Mouse (Mus musculus): ENCODE measurements around the gene Palm2. TPM values are rescaled to one million over a fixed set of nuclear protein-coding genes. Genes with fewer than 3 reads are reported as not detected.
A peak's percentile ranks its signal among the peaks of the same experiment; 100 is the strongest.

The Palm2 gene
- total RNA-seq, 2 experiments from 2014 or later: 47.2 to 55.0 TPM

DNA sequence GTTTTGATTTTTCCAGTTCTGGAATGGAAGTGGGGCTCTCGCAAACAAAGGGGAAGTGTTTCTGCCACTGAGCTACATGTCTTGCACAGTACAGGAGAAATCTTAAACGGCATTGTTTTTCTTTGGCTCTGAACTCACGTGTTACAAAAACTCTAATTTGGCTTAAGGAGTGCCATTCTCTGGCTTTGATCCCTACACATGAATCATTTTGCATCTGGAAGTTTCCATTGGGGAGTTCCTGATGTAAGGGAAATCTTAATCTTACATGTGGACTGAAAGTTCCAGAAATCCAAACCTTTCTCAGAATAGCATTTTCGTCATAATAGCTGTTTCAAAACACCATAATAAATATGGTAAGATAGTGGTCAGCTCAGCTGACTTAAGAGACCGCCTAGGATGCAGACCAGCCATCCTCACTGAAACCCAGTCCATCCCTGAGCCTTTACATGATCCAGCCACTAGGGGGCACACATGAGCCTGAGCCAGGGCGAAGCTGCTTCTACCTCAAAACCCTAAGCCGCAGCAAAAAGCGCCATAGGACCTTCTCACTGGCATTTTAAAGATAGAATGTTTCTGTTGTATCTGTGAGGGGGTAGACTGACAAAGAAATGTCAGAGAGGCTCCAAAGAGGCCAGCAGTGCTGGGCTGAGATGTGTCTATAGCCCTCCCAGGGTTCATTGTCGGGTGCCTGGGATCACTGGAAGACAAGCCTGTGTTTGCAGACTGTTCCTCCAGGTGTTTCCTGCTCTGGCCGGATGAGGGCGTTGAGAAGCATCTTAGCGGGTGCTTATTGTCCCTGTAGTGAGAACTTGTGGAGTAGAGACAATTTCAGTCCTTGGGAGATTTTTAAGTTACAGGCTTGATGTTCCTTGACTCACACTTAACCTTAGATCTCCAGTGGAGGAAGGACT, 239.2 kb downstream of the Palm2 start:
- DNase-seq: peak; percentile 83 to 86

DNA sequence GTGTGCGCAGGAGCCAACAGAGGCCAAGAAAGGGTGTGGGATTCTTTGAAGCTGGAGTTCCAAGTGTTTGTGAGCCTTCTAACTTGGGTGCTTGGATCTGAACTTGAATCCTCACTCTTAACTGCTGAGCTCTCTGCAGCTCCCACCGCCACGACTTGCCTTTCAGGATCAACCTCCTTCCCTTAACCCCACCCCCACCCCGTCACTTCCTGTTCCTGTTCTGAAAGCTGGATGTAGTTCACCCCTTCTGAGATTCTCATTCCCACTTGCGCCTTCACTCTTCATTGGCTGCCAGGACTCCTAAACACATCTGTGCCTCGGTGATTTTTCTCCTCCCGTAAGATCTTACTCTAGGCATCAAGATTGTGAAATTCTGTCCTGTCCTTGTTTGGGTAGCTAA, 240.3 kb downstream of the Palm2 start:
- DNase-seq: no peak

DNA sequence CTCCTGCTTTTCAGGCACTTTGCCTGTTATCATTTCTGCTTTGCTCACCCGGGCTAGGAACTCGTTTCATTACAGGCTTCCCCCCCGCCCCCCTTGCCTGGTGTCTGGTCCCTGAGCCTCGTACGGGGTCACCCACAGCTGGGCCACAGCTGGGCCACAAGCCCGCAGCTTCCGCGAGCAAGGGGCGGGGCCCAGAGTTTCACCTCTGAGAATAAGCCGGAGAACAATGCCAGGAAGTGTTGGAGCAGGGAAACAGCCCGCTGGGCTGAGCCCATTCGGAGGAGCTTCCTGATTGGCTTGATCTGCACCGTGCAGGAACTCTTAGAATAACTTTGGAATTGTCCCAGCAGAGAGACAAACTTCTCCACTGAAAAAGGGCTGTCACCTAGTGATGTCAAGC, 241.3 kb downstream of the Palm2 start:
- no peak for DNase-seq

DNA sequence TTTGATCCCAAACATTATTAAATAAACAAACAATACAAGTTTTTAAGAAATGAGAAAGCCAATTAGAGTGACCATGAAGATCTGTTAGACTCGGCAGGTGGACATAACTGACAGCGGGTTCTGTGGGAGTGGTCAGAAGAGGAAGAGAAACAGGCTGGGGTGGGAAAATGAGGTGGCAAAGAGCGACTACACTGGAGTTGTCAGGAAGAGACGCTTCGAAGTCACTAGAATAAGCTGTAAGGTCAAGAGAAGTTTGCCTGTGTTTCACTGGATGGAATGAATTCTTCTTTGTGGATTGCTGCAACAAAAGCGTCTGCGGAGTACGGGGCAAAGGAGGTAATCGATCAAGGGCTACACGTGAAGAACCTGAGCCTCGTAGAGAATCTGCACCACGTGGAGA, 243.9 kb downstream of the Palm2 start:
- DNase-seq: no peak

DNA sequence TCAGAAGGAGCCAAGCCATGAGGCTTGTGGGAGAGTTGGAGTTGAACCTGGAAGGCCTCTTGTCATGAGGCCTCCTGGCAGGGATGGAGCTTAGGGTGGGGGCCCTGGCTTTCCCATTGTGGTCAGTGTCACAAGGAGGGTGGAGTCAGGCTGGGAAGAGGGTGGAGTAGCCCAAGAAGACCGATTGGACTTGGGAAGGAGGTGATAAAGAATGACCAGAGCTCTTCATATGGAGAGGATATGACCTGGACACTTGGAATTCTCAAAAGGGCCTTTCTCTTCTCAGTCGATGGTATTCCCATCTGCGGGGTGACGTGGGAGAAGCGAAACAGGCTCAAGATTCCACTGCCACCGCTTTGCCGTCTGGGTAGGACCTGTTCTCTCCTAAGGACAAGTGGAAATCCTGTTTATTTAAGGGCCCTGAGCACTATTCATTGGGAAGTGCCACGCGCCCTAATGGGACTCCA, 245.0 kb downstream of the Palm2 start:
- no peak for DNase-seq

DNA sequence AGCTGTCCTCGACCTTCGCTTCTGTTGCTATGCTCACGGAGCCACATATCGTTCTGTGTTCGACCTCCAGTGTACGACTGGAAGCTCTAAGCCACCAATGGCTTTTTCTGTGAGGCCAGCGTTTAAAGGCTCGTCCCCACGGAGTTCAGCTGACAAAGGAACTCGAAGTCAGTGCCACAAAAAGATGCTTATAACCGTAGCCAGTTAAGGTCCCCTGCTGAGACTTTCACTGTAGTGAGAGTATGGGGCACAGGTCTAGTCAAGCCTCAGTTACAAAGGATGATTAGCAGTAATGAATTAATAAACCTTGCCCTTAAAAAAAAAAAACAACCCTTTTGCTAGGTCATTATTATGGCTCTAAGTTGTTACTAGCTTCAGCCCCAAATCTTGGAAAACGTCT, 246.1 kb downstream of the Palm2 start:
- no peak for DNase-seq

DNA sequence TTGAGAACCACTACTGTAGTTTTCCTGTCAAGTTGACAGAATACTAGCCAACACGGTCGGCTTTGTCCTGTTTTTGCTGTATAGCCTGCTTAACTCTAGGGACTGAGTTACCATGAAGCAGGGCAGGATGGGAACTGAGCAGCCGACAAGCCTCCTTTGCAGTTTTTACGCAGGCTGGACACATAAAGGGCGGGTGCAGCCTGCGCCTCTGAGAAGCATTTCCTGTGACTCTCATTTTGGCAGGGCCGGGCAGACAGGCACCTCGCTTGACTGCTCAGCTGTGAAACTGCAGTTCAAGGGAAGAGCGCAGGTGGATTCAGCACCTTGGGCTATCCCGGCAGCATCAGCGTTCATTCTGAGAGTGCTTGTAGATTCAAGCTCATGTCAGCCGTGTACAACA, 247.5 kb downstream of the Palm2 start:
- no peak for DNase-seq

DNA sequence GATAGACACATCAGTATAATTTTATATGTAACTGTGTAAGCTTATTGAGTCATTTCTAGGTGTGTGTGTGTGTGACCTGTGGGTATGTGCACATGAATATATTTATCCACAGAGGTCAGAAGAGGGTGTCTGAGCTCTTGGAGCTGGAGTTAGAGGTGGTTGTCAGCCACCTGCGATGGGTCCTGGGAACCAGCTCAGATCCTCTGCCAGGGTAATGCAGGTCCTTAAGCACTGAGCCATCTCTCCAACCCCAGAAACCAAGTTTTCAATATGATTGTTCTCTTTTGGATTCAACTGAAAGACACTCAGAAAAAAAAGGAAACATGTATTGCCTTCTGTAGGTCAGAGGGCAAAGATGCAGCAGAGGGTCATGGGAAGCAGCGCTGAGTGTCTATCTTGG, 248.3 kb downstream of the Palm2 start:
- DNase-seq: no peak

DNA sequence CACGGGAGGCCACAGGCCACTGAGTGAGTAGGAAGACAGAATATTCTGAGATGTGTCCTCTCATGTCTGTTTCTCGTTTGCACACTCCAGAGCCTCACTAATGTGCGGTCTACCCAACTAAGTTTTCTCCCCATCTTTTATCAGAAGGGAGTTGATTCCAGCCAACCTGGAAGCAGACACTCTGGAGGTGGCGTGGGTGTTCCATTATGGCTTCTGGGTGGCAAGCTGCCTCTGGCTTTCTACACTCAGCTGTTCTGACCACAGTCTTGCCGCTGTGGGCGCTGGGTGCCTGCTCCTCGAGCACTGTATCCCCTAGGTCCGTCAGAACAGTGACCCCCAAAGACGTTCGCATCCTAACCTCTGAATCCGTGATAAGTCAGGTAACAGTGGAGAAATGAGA, 248.9 kb downstream of the Palm2 start:
- no peak for DNase-seq

DNA sequence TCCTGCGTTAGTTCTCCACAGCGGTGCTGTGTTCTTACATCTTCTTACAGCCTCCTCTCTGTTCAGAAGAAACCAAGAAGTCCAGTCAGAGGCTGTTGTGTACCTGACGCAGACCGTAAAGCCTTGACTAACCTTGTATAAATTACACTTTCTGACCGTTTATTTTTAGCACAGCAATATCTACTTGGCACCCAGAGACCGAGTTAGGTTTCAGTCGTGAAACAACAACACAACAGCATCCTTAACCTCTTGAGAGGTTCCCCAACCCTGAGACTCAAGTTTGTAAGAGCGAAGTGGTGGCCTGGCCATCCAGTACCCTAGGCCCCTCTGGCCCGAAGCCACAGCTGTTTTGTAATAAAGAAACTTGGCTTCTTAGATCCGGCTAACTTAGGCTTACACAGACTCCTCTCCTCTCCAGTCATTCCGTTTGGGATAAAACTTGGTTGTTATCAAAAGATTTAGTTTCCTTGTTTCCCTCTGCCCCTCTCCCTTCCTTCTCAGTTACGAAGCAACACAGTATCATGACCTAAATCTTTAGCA, 250.7 kb downstream of the Palm2 start:
- no peak for DNase-seq

DNA sequence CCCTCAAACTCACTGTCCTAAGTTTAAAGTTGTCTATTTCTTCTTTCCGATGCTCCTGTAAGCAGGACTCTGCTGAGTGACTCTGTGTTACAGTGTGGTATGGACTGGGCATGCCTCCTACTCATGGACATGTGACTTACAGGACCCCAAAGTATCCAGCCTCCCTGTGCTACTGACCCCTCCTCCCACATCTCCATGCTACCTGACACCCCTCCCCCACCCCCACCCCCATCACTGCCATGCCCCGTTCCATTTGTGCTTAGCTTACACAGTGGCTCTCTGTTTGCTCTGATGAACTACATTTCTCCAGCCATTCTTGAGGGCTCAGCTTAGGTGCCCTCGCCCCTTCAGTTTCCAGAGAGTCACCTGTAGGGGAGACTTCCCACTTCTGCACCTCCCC, 252.7 kb downstream of the Palm2 start:
- no peak for DNase-seq

DNA sequence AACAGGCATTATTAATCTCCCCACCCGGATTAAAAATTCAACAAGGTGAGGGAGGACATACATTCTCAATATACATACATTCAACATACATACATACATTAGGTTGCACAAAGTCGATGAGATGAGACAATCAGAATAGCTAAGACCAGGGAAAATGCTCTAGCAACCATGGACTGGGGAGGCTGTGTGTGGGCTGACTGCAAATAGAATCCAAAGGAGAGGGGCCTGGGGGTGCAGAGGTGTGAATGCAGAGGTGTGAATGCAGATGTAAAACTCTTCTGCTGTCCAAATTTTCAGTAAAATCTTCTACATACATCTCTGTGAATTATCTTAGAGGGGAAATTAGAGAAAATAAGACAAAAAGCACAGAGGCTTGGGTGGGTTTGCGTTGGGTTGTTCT, 253.5 kb downstream of the Palm2 start:
- no peak for DNase-seq

DNA sequence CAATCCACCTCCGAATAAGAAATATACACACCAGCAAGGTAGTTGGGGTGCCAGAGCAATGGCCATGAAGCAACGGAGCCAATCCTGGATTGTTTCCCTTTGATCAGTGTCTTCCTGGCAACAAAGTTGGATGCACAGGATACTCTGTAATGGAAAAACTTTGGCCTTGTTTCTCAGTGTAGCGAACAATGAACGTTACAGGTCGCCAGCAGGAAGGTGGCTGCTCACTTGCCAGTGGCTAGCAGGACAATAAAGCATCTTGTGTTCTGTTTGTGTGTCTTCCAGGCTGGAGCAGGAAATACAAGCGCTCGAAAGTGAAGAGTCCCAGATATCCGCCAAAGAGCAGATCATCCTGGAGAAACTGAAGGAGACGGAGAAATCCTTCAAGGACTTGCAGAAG, 254.1 kb downstream of the Palm2 start:
- no peak for DNase-seq

DNA sequence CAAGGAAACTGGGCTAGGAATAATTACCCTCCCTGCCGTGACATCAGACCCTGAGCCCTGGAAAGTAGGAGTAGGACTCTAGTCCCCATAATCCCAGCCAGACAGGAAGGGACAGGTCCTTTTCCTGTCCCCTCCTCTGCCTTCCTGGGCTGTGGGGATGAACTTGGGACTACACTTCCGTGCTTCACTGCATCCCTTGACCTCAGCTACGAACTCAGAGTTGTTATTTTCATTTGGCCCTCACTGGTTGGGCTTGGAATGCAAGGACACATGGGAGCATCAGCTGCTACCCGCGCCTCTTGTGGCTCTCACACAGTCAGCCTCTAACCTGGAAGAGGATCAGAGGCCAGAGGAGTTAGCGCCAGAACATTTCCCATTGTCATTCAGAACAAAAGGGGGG, 256.0 kb downstream of the Palm2 start:
- no peak for DNase-seq

DNA sequence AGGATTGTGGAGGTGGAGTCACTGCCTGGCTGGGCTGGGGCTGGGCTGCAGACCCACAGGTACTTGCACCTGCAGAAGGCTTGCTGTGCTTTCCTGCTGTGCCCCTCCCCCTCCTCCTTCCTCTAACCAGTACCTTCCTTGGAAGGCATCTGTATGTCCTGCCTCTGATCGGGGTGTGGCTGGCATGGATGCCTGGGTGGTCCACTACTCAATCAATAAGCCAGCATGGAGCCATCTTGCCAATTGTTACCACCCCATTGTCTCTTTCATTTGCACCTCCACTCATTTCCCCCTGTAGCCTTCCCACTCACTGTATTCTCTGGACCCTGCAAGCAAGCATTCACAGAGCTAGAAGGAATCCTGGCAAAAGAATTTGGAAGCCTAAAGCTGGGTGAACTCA, 256.8 kb downstream of the Palm2 start:
- DNase-seq: no peak

DNA sequence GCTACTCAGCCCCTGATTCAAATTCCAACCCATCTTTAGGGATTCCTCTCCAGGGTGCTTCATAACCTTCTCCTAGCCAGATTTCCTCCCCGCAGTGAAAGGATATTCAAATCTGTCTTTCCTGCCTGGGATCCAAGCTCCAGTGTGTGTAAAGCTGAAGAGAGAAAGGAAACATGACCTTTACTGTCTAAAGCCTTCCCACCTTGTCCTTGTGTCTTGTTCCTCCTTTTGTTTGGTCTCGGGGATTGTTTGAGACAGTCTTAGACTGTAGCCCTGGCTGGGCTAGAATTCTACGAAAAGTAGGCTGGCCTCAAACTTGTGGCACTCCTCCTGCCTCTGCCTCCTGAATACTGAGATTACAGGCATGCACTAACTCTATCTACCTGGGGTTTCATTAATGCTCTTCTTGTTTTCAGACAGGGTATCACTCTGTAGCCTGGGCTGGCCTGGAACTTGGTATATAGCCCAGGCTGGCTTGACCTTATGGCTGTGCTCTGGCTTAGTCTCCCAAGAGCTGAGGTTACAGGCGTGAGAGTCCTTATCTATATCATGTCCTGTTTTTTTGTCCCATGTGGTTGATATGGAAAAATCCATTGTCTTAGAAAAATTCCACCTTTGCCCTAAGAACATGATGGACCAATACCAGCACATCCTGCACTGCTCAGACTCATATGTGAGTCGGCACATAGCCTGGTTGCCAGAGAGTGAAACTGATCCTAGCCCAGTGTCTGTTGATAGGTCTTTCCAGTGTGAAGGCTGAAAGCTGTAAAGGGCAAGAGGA, 260.5 kb downstream of the Palm2 start:
- DNase-seq: no peak

DNA sequence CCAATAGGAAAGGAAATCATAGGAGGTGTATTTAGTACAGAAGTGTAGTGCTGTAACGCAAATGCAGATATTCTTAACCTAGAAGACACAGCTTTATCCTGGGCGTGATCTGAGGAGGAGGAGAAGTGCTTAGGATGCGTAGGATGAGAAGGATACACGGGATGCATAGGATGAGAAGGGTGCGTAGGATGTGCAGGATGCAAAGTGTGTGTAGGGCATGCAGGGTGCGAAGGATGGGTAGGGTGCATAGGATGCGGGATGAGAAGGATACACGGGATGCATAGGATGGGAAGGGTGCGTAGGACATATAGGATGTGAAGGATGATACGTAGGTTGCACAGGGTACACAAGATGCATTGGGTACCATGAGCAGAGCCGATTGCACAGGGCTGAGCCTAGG, 262.9 kb downstream of the Palm2 start:
- no peak for DNase-seq

DNA sequence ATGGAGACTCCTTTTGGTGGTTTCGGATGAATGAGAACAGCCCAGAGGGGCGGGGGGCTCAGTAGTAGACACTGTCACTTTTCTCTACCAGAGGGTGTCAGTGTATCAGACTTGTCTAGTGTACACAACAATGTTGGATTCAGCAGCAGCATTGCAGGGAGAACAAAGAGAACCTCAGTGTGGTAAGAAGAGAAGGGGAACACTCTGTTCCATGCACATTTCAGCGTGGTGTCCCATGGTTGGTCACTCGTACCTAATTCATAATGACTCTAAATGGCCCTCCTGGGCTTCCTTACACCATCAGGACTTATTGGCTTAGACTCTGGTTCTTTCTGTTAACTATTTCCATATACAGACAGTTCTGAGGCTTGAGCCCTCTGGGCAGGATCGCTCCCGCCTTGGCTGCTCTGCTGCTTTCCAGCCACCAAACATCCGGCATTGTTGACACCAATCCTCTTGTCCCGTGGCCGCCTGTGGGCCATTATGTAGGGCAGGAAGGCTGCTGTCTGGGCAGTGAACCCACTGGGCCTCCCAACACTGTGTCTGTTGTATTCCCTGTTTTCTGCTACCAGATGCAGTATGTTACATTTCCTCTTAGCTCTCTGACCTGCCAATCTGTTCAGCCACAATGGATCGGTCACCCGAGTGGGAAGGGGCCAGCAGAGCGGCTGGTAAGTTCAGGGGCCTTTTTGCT, 264.0 kb downstream of the Palm2 start:
- DNase-seq: no peak

DNA sequence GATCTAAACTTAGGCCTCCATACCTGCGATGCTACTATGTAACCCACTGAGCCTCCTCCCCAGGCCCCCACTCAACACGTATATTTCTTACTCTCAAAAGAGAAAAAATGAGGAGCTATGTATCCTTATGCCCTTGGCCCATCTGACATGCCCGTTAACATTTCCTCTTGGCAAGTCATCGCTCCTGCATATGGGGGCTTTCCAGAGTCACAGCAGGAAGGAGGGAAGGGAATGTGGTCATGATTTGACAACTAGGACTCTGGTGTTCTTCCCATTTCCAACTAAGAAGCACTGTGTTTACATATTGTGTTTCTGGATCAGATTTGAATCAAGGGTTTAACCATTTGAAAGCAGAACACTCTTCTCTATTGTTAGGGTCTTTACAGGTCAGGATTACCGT, 267.5 kb downstream of the Palm2 start:
- DNase-seq: no peak

DNA sequence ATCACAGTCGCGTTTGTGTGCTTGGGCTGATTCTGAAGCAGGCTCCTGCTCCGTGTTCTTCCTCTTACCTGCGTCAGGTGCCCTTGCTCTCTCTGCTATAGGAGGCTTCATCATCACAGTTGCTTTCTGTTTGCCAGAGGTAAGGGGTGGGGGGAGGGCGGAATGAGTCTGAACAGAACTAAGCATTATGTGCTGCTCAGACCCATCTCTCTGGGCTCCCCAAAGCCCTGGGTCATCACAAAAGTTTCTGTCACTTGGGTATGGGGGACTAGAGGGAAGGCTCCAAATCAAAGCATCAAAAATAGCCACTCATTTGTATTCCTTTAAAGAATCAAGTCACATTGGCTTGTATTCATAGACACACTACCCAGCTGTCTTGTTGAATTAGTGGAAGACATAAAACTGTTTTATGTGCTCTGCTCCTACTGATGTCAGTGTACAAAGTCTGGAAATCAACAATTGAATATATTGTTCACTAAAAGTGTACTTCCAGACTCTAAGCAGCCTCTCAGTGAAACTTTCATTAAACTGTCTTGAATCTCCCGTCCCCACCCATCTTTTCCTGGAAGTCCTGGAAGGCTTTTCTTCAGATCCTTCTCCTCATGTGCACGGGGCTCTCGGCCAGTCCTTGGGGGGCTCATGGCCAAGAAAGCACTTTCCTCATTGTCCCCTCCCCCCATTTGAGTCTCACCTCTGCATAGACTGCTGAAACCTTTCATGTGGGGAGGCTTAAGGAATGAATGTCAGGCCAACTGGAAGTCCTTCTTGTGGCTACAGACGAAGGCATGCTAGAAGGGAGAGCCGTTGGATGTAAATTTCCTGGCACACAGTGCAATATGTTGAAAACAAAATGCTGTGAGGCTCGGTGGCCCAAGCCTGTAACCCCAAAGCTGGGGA, 269.8 kb downstream of the Palm2 start:
- DNase-seq: no peak

DNA sequence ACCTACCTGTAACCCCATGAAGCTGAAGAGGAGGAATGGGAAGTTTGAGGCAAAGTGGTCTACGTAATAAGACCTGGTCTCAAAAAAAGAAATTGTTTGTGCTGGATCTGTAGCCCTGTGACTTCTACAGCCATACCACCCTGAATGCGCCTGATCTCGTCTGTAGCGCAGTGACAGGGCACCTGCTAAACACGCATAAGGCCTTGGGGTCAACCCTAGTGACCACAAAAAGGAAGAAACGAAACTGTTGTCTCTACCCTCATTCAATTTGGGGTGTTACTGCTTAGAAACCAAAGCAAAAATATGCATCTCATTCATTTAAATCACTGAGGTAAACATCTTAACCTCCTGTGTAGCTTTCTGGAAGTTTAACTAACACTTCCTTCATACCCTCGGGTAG, 270.5 kb downstream of the Palm2 start:
- DNase-seq: no peak

DNA sequence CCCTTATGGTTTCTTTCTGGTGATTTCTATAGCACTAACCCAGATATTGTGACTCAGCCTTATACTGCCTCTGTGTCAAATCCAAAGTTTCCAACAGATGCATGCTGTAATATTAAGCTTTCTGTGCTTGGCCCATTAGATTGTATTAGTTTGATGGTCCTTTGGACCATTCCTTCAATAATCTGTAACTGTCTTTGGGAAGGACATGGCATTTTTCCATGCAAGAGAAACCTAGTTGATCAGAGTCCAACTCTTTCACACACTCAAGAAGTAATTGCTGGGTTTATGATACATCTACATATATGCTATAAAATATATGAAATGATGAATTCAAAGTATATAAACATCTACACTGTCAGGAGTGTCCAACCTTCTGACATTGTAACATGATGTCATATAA, 281.8 kb downstream of the Palm2 start:
- no peak for DNase-seq
